Mouse (Mus musculus): ENCODE results near the gene Lsamp. TPM values are rescaled to one million over a fixed set of nuclear protein-coding genes. Genes with fewer than 3 reads are reported as not detected.

Lsamp gene
- polyA plus RNA-seq, 1 experiment from 2014 or later: 0.68 TPM

GRCm38 (mm10) chr16:41179557-41179956, 1195.4 kb downstream of the Lsamp start:
- Histone ChIP-seq H3K27me3 (ENCODE audit: control insufficient read depth, insufficient read depth, low read length) (no peaks in the 10 kb centered on the region), H3K4me3 (ENCODE audit: low read length) (no peak overlapping the region), H3K4me2 (ENCODE audit: low read depth, low read length) (no peak overlapping the region), H3K27ac (ENCODE audit: low read length) (no peak overlapping the region), H3K9me3 (replicated peaks; ENCODE audit: control insufficient read depth, low read length) (no peaks in the 10 kb centered on the region), H3K4me1 (ENCODE audit: control insufficient read depth, insufficient read depth, low read length) (no peaks in the 10 kb centered on the region), H3K36me3 (ENCODE audit: control insufficient read depth, insufficient read depth) (no peaks in the 10 kb centered on the region), H3K9ac (ENCODE audit: low read length) (no peak overlapping the region)
- ATAC-seq (replicated peaks; ENCODE audit: extremely low read depth, insufficient read depth, low FRiP score): no peak
- 56% methylated on average over 3 of the region's 3 CpGs for WGBS

- Histone ChIP-seq H3K9ac (ENCODE audit: low read length) (no peak overlapping the region), H3K27me3 (ENCODE audit: control insufficient read depth, insufficient read depth, low read length) (no peaks in the 10 kb centered on the region), H3K4me3 (ENCODE audit: low read length) (no peak overlapping the region), H3K4me2 (ENCODE audit: low read depth, low read length) (no peak overlapping the region), H3K9me3 (replicated peaks; ENCODE audit: control insufficient read depth, low read length) (no peaks in the 10 kb centered on the region), H3K4me1 (ENCODE audit: control insufficient read depth, insufficient read depth, low read length) (no peaks in the 10 kb centered on the region), H3K27ac (ENCODE audit: low read length) (no peak overlapping the region), H3K36me3 (ENCODE audit: control insufficient read depth, insufficient read depth) (no peaks in the 10 kb centered on the region)
- ATAC-seq (replicated peaks; ENCODE audit: extremely low read depth, insufficient read depth, low FRiP score): no peak
- WGBS: 47% methylated on average over 3 of the region's 3 CpGs
Observed at GRCm38 (mm10) chr16:41180867-41181266, 1196.7 kb downstream of the Lsamp start.

- Histone ChIP-seq H3K4me2 (ENCODE audit: low read depth, low read length) (no peak overlapping the region), H3K9ac (ENCODE audit: low read length) (no peak overlapping the region), H3K27ac (ENCODE audit: low read length) (no peak overlapping the region), H3K4me1 (ENCODE audit: control insufficient read depth, insufficient read depth, low read length) (no peaks in the 10 kb centered on the region), H3K36me3 (ENCODE audit: control insufficient read depth, insufficient read depth) (no peaks in the 10 kb centered on the region), H3K27me3 (ENCODE audit: control insufficient read depth, insufficient read depth, low read length) (no peaks in the 10 kb centered on the region), H3K4me3 (ENCODE audit: low read length) (no peak overlapping the region), H3K9me3 (replicated peaks; ENCODE audit: control insufficient read depth, low read length) (no peaks in the 10 kb centered on the region)
- no peak for ATAC-seq (replicated peaks; ENCODE audit: extremely low read depth, insufficient read depth, low FRiP score)
- WGBS: 89% methylated on average over 5 of the region's 5 CpGs
Observed at GRCm38 (mm10) chr16:41210055-41210454, 1225.9 kb downstream of the Lsamp start.

GRCm38 (mm10) chr16:41235829-41236228, 1251.7 kb downstream of the Lsamp start:
- no peaks in the 10 kb centered on the region for H3K4me1 ChIP-seq (ENCODE audit: control insufficient read depth, insufficient read depth, low read length)
- no peak overlapping the region for H3K4me3 ChIP-seq (ENCODE audit: low read length)
- no peak overlapping the region for H3K4me2 ChIP-seq (ENCODE audit: low read depth, low read length)
- no peak overlapping the region for H3K27ac ChIP-seq (ENCODE audit: low read length)
- no peaks in the 10 kb centered on the region for H3K36me3 ChIP-seq (ENCODE audit: control insufficient read depth, insufficient read depth)
- no peaks in the 10 kb centered on the region for H3K27me3 ChIP-seq (ENCODE audit: control insufficient read depth, insufficient read depth, low read length)
- H3K9me3 ChIP-seq (replicated peaks; ENCODE audit: control insufficient read depth, low read length): no peaks in the 10 kb centered on the region
- ATAC-seq (replicated peaks; ENCODE audit: extremely low read depth, insufficient read depth, low FRiP score): no peak
- no peak overlapping the region for H3K9ac ChIP-seq (ENCODE audit: low read length)

- H3K4me2 ChIP-seq (ENCODE audit: low read depth, low read length): no peak overlapping the region
- H3K27ac ChIP-seq (ENCODE audit: low read length): no peak overlapping the region
- ATAC-seq (replicated peaks; ENCODE audit: extremely low read depth, insufficient read depth, low FRiP score): no peak
- 55% methylated on average over 4 of the region's 4 CpGs for WGBS
- H3K4me3 ChIP-seq (ENCODE audit: low read length): no peak overlapping the region
- H3K36me3 ChIP-seq (ENCODE audit: control insufficient read depth, insufficient read depth): no peaks in the 10 kb centered on the region
- H3K27me3 ChIP-seq (ENCODE audit: control insufficient read depth, insufficient read depth, low read length): no peaks in the 10 kb centered on the region
- H3K9me3 ChIP-seq (replicated peaks; ENCODE audit: control insufficient read depth, low read length): no peaks in the 10 kb centered on the region
- no peak overlapping the region for H3K9ac ChIP-seq (ENCODE audit: low read length)
- no peaks in the 10 kb centered on the region for H3K4me1 ChIP-seq (ENCODE audit: control insufficient read depth, insufficient read depth, low read length)
Observed at GRCm38 (mm10) chr16:41242841-41243240, 1258.7 kb downstream of the Lsamp start.

GRCm38 (mm10) chr16:41244711-41245110, 1260.5 kb downstream of the Lsamp start:
- H3K4me2 ChIP-seq (ENCODE audit: low read depth, low read length): no peak overlapping the region
- no peaks in the 10 kb centered on the region for H3K36me3 ChIP-seq (ENCODE audit: control insufficient read depth, insufficient read depth)
- H3K9ac ChIP-seq (ENCODE audit: low read length): no peak overlapping the region
- WGBS: 7% methylated on average over 2 of the region's 2 CpGs
- H3K4me3 ChIP-seq (ENCODE audit: low read length): no peak overlapping the region
- H3K9me3 ChIP-seq (replicated peaks; ENCODE audit: control insufficient read depth, low read length): no peaks in the 10 kb centered on the region
- H3K27me3 ChIP-seq (ENCODE audit: control insufficient read depth, insufficient read depth, low read length): no peaks in the 10 kb centered on the region
- H3K27ac ChIP-seq (ENCODE audit: low read length): no peak overlapping the region
- H3K4me1 ChIP-seq (ENCODE audit: control insufficient read depth, insufficient read depth, low read length): no peaks in the 10 kb centered on the region
- no peak for ATAC-seq (replicated peaks; ENCODE audit: extremely low read depth, insufficient read depth, low FRiP score)

GRCm38 (mm10) chr16:41258145-41259035, 1274.2 kb downstream of the Lsamp start:
- ATAC-seq (replicated peaks; ENCODE audit: extremely low read depth, insufficient read depth, low FRiP score): no peak
- H3K4me3 ChIP-seq (ENCODE audit: low read length): no peak overlapping the region
- H3K27ac ChIP-seq (ENCODE audit: low read length): no peak overlapping the region
- 49% methylated on average over 12 of the region's 12 CpGs for WGBS
- H3K4me2 ChIP-seq (ENCODE audit: low read depth, low read length): no peak overlapping the region
- no peak overlapping the region for H3K9ac ChIP-seq (ENCODE audit: low read length)
- no peaks in the 10 kb centered on the region for H3K4me1 ChIP-seq (ENCODE audit: control insufficient read depth, insufficient read depth, low read length)
- H3K9me3 ChIP-seq (replicated peaks; ENCODE audit: control insufficient read depth, low read length): no peaks in the 10 kb centered on the region
- H3K27me3 ChIP-seq (ENCODE audit: control insufficient read depth, insufficient read depth, low read length): no peaks in the 10 kb centered on the region
- H3K36me3 ChIP-seq (ENCODE audit: control insufficient read depth, insufficient read depth): no peaks in the 10 kb centered on the region

- H3K27me3 ChIP-seq (ENCODE audit: control insufficient read depth, insufficient read depth, low read length): no peaks in the 10 kb centered on the region
- ATAC-seq (replicated peaks; ENCODE audit: extremely low read depth, insufficient read depth, low FRiP score): no peak
- no peaks in the 10 kb centered on the region for H3K36me3 ChIP-seq (ENCODE audit: control insufficient read depth, insufficient read depth)
- H3K9ac ChIP-seq (ENCODE audit: low read length): no peak overlapping the region
- H3K4me1 ChIP-seq (ENCODE audit: control insufficient read depth, insufficient read depth, low read length): no peaks in the 10 kb centered on the region
- no peak overlapping the region for H3K27ac ChIP-seq (ENCODE audit: low read length)
- 89% methylated on average over 2 of the region's 2 CpGs for WGBS
- H3K9me3 ChIP-seq (replicated peaks; ENCODE audit: control insufficient read depth, low read length): no peaks in the 10 kb centered on the region
- H3K4me3 ChIP-seq (ENCODE audit: low read length): no peak overlapping the region
- no peak overlapping the region for H3K4me2 ChIP-seq (ENCODE audit: low read depth, low read length)
Observed at GRCm38 (mm10) chr16:41275999-41276671, 1292.0 kb downstream of the Lsamp start.

GRCm38 (mm10) chr16:41317992-41318391, 1333.8 kb downstream of the Lsamp start:
- no peak overlapping the region for H3K4me3 ChIP-seq (ENCODE audit: low read length)
- WGBS: 64% methylated on average over 3 of the region's 3 CpGs
- no peak overlapping the region for H3K9ac ChIP-seq (ENCODE audit: low read length)
- H3K4me1 ChIP-seq (ENCODE audit: control insufficient read depth, insufficient read depth, low read length): no peaks in the 10 kb centered on the region
- no peaks in the 10 kb centered on the region for H3K27me3 ChIP-seq (ENCODE audit: control insufficient read depth, insufficient read depth, low read length)
- no peaks in the 10 kb centered on the region for H3K9me3 ChIP-seq (replicated peaks; ENCODE audit: control insufficient read depth, low read length)
- ATAC-seq (replicated peaks; ENCODE audit: extremely low read depth, insufficient read depth, low FRiP score): no peak
- no peak overlapping the region for H3K4me2 ChIP-seq (ENCODE audit: low read depth, low read length)
- no peak overlapping the region for H3K27ac ChIP-seq (ENCODE audit: low read length)
- H3K36me3 ChIP-seq (ENCODE audit: control insufficient read depth, insufficient read depth): no peaks in the 10 kb centered on the region
